Mouse (Mus musculus) embryonic facial prominence, embryonic 14.5 days (tissue): ENCODE data around the gene Rpl37a. TPM values are rescaled to one million over a fixed set of nuclear protein-coding genes. Genes with fewer than 3 reads are reported as not detected.

Source experiments
- ATAC-seq: fragments of 200-750 bp; cut with Nextera tagmentation; 2 replicates; pipeline ENCODE4 v1.8.0; 2017; ENCODE audit warnings: low read depth, moderate number of reproducible peaks, moderate TSS enrichment
- DNase-seq: peaks from one replicate; pipeline ENCODE4 v3.0.0-alpha.2; 2015; ENCODE audit warnings: low spot score
- H3K27ac ChIP-seq: fragments of 300-500 bp; sonication (generic); replicated peaks from 2 replicates; pipeline ENCODE4 v1.5.1; 2014; ENCODE audit warnings: low read depth, mild to moderate bottlenecking, low read length, moderate library complexity
- H3K27me3 ChIP-seq: fragments of 300-500 bp; sonication (generic); replicated peaks from 2 replicates; pipeline ENCODE4 v1.6.1; 2014; ENCODE audit warnings: low read length; ENCODE audit not compliant: control insufficient read depth, insufficient read depth
- H3K36me3 ChIP-seq: fragments of 300-500 bp; sonication (generic); 2 replicates; pipeline ENCODE4 v1.6.1; 2014; ENCODE audit warnings: low read length, mixed read lengths; ENCODE audit not compliant: control insufficient read depth, insufficient read depth
- H3K4me1 ChIP-seq: fragments of 300-500 bp; sonication (generic); 2 replicates; pipeline ENCODE4 v1.6.1; 2014; ENCODE audit warnings: antibody characterized with exemption, low read length; ENCODE audit not compliant: control insufficient read depth, insufficient read depth
- H3K4me2 ChIP-seq: fragments of 300-500 bp; sonication (generic); 2 replicates; pipeline ENCODE4 v1.6.1; 2014; ENCODE audit warnings: low read depth, mild to moderate bottlenecking, low read length, moderate library complexity, mixed read lengths
- H3K4me3 ChIP-seq: fragments of 300-500 bp; sonication (generic); 2 replicates; pipeline ENCODE4 v1.5.1; 2014; ENCODE audit warnings: low read depth, mild to moderate bottlenecking, low read length
- H3K9ac ChIP-seq: fragments of 300-500 bp; sonication (generic); 2 replicates; pipeline ENCODE4 v1.6.1; 2014; ENCODE audit warnings: low read depth, mild to moderate bottlenecking, low read length, moderate library complexity, mixed read lengths
- H3K9me3 ChIP-seq: fragments of 300-500 bp; sonication (generic); 2 replicates; pipeline ENCODE4 v1.6.1; 2016; ENCODE audit warnings: low read length; ENCODE audit not compliant: control insufficient read depth
- WGBS: fragments of 180-500 bp; shearing (Covaris S2); extraction: QIAGEN DNeasy Blood & Tissue Kit; methylation state at CpG from one replicate; pipeline ENCODE4 v1.1.7; 2014; 5-methylcytosine and 5-hydroxymethylcytosine counted together
- polyA plus RNA-seq: library from polyadenylated mRNA; unstranded; fragments of >200 nt; fragmentation: Nextera tagmentation; extraction: Ambion mirVana; gene quantifications from 2 replicates; pipeline ENCODE4 v1.2.1, GENCODE M21; 2014

Gene Rpl37a
- 2,077 and 2,336 TPM in 2 replicates for polyA plus RNA-seq

- Histone ChIP-seq H3K9ac (peak within 1 kb of the TSS; percentile 95), H3K27me3 (no peaks in the 10 kb centered on the region), H3K4me3 (peak within 1 kb of the TSS; percentile 77), H3K9me3 (no peaks in the 10 kb centered on the region), H3K4me1 (peaks cover 14% of the 10 kb centered on the region), H3K36me3 (peaks cover 35% of the 10 kb centered on the region), H3K27ac (peak within 1 kb of the TSS; percentile 95), H3K4me2 (peak within 1 kb of the TSS; percentile 79)
- ATAC-seq, result peak; percentile 94
- DNase-seq, result peak; percentile 98
- 3% methylated on average over 65 of the region's 68 CpGs for WGBS
Observed at GRCm38 (mm10) chr1:72710753-72711653, at the start of gene Rpl37a. Gene Rpl37a (plus strand): TSS chr1:72711290.

DNA sequence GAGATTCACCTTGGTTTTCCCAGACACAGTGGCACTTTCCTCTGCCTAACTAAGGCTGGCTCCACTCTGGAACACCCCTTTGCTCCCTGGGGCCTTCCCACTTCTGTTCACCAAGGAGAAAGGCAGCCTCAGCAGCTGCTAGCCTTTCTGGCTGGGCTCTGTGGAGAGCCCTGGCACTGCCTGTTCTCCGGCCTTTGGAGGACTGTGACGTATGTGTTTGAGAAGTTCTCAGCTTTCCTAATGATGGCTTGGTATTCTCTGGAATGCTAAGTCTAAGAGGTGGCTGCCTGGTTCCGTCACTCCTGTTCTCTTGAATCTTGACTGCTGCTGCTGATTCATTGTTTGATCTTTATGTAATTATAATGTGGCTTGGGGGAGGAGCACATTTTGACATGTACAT lies 38.0 kb upstream of the Rpl37a start:
- Histone ChIP-seq H3K4me2 (no peak overlapping the region), H3K27ac (no peak overlapping the region), H3K36me3 (no peaks in the 10 kb centered on the region), H3K4me3 (no peak overlapping the region), H3K4me1 (no peaks in the 10 kb centered on the region), H3K27me3 (no peaks in the 10 kb centered on the region), H3K9me3 (no peaks in the 10 kb centered on the region), H3K9ac (no peak overlapping the region)
- ATAC-seq (peak; percentile 72; the same call in 1 of the 2 replicates), DNase-seq (peak; percentile 35)
- 23% methylated on average over 3 of the region's 3 CpGs for WGBS

GRCm38 (mm10) chr1:72696256-72696655 lies 14.8 kb upstream of the Rpl37a start:
- 53% methylated on average over 3 of the region's 3 CpGs for WGBS
- no peak for DNase-seq

DNA sequence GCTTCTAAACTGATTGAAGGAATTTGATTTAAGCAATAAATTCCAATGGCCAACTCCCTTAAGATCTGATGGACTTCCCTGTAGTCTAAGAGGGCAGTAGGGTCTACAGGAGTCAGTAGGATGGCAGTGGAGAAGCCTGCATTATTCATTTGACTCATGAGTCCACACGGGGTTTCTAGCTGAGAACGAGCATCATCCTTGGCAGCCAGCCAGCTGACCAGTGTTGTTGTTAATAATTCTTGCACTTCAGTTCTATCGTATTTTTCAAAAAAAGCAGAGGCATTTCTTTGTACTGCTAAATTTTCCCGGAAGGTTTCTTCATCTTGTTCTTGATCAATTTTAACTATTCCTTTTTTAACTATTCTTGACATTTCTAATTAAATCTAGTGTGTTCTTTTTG lies 12.4 kb upstream of the Rpl37a start:
- peak; percentile 39 for DNase-seq
- H3K9me3 ChIP-seq, result no peaks in the 10 kb centered on the region
- no peaks in the 10 kb centered on the region for H3K36me3 ChIP-seq
- H3K4me3 ChIP-seq, result no peak overlapping the region
- no peak overlapping the region for H3K9ac ChIP-seq
- H3K4me2 ChIP-seq, result no peak overlapping the region
- 65% methylated on average over 4 of the region's 4 CpGs for WGBS
- H3K4me1 ChIP-seq, result no peaks in the 10 kb centered on the region
- no peak overlapping the region for H3K27ac ChIP-seq
- no peak for ATAC-seq
- no peaks in the 10 kb centered on the region for H3K27me3 ChIP-seq

More at GRCm38 (mm10) chr1:72696256-72696655, 14.8 kb upstream of the Rpl37a start:
- no peak overlapping the region for H3K27ac ChIP-seq
- H3K4me3 ChIP-seq, result no peak overlapping the region
- no peak overlapping the region for H3K9ac ChIP-seq
- H3K4me1 ChIP-seq, result no peaks in the 10 kb centered on the region
- no peaks in the 10 kb centered on the region for H3K9me3 ChIP-seq
- no peaks in the 10 kb centered on the region for H3K27me3 ChIP-seq
- no peak for ATAC-seq
- H3K4me2 ChIP-seq, result no peak overlapping the region
- H3K36me3 ChIP-seq, result no peaks in the 10 kb centered on the region

DNA sequence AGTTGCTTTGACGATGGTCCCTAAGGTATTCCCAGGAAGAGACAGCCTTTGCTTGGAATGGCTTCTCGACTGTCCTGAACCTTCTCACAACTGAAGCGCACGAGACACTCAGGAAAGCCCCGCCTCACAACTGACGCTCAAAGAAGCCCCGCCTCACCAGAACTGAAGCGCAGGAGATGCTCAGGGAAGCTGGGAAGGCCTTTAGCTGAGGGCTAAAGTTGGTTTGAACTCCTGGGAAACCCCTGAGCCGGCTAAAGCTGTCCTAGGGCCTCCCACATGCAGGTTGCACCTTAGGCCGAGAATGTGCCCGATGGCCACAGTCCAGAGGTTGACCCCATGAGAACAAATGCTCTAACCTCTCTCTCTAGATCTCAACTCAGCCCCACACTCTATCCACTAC lies 10.6 kb upstream of the Rpl37a start, which contains the start of gene Ankar:
Gene Ankar (minus strand): TSS at position 101 of the 400 bp plus-strand sequence.
- no peak within 1 kb of the TSS for H3K4me3 ChIP-seq
- no peak within 1 kb of the TSS for H3K9ac ChIP-seq
- H3K36me3 ChIP-seq, result no peaks in the 10 kb centered on the region
- H3K27ac ChIP-seq, result no peak within 1 kb of the TSS
- no peaks in the 10 kb centered on the region for H3K4me1 ChIP-seq
- WGBS, result 79% methylated on average over 11 of the region's 11 CpGs
- H3K9me3 ChIP-seq, result no peaks in the 10 kb centered on the region
- no peak within 1 kb of the TSS for H3K4me2 ChIP-seq
- no peak for ATAC-seq
- no peaks in the 10 kb centered on the region for H3K27me3 ChIP-seq
- DNase-seq, result no peak

DNA sequence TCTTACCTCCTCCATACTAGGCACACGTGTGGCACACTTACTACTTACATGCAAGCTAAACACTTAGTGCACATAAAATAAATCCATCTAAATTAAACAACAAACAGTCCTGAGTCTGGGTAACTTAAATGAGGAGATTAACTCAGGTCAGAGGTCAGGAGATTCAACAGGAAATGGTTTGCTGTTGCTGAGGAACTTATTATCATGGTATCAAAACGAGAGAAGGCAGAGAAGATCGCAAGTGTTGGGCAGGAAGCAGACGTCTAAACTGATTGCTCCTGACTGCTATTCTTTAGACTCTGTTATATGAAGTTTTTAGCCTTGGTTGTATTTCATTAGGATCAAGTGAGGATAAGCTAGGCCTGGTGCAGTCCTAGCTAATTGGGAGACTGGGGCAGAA lies 3.6 kb upstream of the Rpl37a start:
- WGBS, result 48% methylated on average over 4 of the region's 4 CpGs
- ATAC-seq (no peak), DNase-seq (no peak)
- peaks cover 3% of the 10 kb centered on the region; the same call in 1 of the 2 replicates for H3K36me3 ChIP-seq
- H3K4me1 ChIP-seq, result peaks cover 7% of the 10 kb centered on the region
- H3K27ac ChIP-seq, result no peak overlapping the region
- H3K9me3 ChIP-seq, result no peaks in the 10 kb centered on the region
- H3K9ac ChIP-seq, result no peak overlapping the region
- H3K27me3 ChIP-seq, result no peaks in the 10 kb centered on the region
- H3K4me3 ChIP-seq, result no peak overlapping the region
- no peak overlapping the region for H3K4me2 ChIP-seq

- no peak for DNase-seq
- under 1% methylated on average over 17 of the region's 17 CpGs for WGBS
- no peaks in the 10 kb centered on the region for H3K9me3 ChIP-seq
- H3K27me3 ChIP-seq, result no peaks in the 10 kb centered on the region
- H3K4me2 ChIP-seq, result peak overlapping the region; percentile 79
- peak overlapping the region; percentile 95 for H3K9ac ChIP-seq
- peak overlapping the region; percentile 95 for H3K27ac ChIP-seq
- ATAC-seq, result no peak
- H3K4me1 ChIP-seq, result peaks cover 14% of the 10 kb centered on the region
- peak overlapping the region; percentile 77 for H3K4me3 ChIP-seq
- H3K36me3 ChIP-seq, result peaks cover 37% of the 10 kb centered on the region
Observed at GRCm38 (mm10) chr1:72711684-72712083, 594 bp downstream of the Rpl37a start.

GRCm38 (mm10) chr1:72714547-72714946 lies 3.5 kb downstream of the Rpl37a start:
- WGBS, result 62% methylated on average over 4 of the region's 4 CpGs
- Histone ChIP-seq H3K4me1 (peaks cover 14% of the 10 kb centered on the region), H3K27ac (no peak overlapping the region), H3K9ac (no peak overlapping the region), H3K4me3 (no peak overlapping the region), H3K9me3 (no peaks in the 10 kb centered on the region), H3K36me3 (peaks cover 37% of the 10 kb centered on the region), H3K27me3 (no peaks in the 10 kb centered on the region), H3K4me2 (no peak overlapping the region)
- no peak for ATAC-seq
- no peak for DNase-seq
